Mouse (Mus musculus) cerebral cortex, adult 2 months (tissue): ENCODE measurements around the gene Gpr179.

Source experiments
- WGBS: fragments of 180-500 bp; shearing (Covaris S2); methylation state at CpG from one replicate; pipeline ENCODE4 v1.1.7; 2018; 5-methylcytosine and 5-hydroxymethylcytosine counted together

Gpr179 gene

DNA sequence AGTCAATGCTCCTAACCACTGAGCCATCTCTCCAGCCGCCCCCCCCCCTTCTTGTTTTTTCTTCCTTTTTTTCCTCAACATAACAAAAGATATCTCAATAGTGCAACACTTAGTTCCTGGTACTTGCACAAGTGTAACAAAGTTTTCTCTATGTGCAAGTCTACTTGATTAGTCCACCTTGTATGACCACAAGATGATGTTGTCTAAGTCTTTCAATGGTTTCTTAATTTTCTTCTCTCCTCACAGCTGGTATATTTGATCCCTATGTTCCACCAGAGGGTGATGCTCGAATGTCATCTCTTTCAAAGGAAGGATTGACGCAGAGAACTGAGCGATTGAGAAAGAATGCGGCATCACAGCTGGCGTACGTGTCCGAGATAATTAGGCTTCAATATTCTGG is 30.7 kb downstream of the Gpr179 start:
- WGBS = 93% methylated on average over 8 of the region's 8 CpGs

DNA sequence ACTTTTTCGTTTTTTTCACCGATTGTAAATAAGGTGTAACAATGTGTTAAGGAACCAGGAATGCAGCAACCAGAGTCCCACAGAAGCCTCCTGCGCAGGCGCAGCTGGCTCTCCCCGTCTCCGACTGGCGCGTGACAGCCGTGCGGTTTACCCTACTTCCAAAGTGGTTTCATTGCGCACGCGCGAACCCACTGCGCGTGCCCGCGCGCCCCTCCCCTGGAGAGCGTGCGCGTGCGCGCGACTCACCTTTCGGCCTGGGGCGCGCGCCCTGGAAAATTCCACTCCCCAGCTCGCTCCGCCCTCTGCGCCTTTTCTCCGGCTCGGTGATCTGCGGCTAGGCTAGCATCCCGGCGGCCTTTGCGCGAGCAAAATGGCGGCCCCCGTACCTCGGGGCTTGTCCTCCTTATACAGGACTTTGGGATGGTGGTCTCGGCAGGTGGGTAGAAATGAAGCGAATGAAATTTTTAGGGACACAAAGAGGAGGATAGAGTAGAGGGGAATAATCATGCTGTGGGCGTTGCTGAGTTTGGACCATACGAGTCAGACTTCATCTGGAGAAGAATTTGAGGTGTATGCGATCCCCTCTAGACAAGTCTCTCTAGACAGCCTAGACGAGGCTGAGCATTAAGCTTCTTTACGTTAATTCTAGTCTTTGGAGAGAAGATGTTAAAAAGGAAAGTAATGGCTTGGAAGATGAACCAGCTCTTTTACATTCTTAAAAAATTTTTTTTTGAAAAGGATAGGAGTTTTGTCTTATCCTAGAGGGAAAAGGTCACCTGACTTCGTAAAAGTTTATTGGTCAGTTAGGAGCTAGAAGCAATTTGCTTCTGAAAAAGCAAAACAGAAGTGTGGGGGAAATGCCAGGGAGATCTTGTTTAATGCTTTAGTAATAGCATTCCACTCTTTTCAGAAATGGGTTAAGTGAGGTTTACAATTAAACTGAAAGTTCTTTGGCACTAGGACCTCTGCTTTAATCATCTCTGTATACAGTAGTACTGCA is 36.1 kb downstream of the Gpr179 start, which contains the start of gene Mrpl45:
Gene Mrpl45, plus strand, starts transcription at position 213 of the 1,000 bp plus-strand sequence.
- WGBS = under 1% methylated on average over 50 of the region's 50 CpGs

DNA sequence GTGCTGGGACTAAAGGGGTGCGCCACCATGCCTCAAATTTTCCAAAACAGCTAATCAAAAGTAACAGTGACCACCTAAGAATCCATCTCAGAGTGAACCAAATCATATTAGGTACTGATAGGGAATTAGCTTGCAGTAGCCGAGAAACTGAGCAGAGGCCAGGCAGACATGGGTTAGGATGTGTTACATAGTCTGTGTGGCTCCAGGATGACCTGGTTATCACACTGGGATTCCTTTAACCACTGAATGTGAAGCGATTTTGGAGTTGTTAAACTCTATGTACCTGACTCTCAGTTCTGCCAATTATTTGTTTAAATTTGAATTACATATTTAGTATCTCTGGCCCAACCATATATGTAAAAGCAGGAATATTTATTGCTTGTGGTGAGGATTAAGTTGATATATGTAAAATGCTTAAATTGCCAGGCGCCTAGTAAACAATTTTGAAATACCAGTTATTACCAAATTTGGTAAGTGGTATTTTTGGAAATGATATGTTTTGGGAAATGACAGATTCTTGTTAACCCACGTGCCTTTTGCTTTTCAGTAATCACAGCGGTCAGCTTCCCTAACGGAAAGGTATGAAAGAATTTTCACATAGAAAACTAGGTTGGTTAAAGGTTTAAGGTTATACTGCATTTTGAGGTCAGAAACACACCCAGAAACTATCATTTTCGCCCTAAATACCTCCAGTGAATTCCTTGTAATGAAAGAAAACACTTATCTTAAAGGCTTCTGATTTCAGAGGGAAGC is 37.0 kb downstream of the Gpr179 start:
- 39% methylated on average over 8 of the region's 8 CpGs for WGBS

DNA sequence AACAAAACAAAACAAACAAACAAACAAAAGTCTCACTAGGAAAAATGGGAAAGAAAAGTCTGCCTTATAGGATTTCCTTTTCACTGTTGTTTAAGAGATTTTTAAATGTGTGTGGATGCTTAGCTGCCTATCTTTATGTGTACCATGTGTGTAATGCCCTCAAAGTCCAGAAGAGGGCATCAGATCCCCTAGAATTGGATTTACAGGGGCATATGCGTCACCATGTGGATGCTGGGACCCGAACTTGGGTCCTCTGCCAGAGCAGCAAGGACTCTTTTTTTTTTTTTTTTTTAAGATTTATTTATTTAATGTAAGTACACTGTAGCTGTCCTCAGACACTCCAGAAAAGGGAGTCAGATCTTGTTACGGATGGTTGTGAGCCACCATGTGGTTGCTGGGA is 37.8 kb downstream of the Gpr179 start:
- WGBS = 92% methylated on average over 3 of the region's 3 CpGs

DNA sequence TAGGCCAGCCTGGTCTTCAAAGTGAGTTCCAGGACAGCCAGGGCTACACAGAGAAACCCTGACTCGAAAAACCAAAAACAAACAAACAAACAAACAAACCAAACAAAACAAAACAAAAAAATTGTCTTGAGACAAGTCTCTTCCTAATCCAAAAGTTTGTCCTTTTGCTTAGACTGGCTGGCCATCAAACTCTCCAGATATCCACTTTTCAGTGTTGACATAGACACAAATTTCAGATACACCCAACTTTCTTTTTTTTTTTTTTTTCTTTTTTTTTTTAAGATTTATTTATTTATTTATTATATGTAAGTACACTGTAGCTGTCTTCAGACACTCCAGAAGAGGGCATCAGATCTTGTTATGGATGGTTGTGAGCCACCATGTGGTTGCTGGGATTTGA is 39.0 kb downstream of the Gpr179 start:
- 88% methylated on average over 1 of the region's 1 CpGs for WGBS

DNA sequence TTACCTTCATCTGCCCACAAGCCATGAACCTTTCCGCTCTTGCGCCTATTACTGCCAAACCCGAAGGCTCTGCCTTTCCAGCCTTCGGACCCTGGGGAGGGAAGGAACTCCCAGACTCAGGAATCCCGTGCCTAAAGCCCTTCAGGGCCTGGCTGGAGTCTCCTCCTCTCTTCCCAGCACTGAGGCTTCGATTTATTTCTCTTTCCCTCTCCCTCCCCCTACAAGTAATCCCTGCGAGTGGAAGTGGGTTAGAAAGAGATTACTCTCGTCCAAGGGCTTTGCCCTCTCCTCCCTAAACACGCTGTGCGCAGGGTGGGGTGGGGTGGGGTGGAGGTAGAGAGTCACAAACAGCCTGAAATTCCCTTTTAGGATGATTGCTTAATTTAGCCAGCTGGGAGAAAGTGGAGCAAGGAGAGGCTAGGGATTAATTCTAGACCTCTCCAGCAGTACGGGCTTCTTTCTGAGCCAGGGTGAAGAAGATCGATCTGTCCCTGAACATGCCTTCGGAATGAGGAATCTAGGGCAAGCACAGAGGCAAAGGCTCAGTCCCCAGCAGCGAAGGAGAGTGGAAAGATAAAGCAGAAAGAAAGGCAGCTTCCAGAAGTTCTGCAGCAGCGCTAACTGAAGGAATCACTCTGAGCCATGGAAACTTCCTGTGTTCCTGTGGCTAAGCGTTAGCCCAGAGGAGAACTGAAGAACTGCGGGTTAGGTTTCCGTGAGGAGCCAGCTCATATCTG is 40.8 kb downstream of the Gpr179 start:
- WGBS = 8% methylated on average over 18 of the region's 18 CpGs

DNA sequence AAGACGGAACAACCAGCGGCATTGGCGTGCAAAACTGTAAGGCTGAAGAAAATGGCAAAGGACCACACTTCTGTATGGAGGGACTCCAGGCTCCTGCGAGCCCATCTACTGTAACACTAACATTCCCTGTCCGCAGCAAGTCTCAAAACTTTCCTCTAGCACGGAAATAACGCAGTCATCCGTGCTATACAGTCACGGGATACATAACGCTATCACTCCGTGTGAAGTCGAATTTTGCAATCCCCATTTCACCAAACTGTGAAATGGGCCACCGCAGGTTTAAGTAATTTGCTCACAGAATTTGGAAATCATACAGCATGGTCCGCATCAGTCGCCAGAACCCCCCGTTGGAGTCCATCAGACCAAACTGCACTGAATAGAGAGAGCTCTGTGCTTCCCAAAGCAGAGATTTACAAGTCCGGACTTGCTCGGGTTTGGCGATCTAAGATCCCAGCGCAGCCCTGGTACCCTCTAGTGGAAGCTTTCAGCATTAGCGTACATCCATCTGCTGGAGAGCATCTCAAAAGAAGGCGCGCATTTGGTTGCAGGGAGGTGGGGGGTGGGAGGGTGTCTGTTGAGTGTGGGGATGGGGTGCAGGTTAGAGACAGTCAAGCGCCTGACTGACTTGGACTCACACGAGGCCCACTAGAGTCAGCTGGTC is 41.8 kb downstream of the Gpr179 start:
- WGBS = under 1% methylated on average over 25 of the region's 25 CpGs

DNA sequence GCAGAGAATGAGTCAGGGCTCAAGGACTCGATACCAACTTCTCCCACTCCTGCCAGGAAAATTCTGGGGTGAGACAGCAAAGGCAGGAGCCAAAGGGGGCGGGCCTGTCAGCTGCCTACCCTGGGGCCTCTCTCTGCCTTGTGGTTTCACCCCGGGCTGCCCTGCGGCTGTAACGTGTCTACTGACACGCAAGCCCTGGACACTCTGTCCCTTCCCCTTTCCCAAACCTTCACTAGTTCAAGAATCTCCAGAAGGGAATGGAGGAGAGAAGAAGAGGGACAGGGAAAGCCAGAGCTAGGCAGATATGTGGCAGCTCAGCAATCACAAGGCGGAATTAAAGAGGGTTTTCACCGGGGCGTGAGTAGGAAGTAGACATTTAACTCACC is 42.4 kb downstream of the Gpr179 start:
- 18% methylated on average over 9 of the region's 9 CpGs for WGBS

DNA sequence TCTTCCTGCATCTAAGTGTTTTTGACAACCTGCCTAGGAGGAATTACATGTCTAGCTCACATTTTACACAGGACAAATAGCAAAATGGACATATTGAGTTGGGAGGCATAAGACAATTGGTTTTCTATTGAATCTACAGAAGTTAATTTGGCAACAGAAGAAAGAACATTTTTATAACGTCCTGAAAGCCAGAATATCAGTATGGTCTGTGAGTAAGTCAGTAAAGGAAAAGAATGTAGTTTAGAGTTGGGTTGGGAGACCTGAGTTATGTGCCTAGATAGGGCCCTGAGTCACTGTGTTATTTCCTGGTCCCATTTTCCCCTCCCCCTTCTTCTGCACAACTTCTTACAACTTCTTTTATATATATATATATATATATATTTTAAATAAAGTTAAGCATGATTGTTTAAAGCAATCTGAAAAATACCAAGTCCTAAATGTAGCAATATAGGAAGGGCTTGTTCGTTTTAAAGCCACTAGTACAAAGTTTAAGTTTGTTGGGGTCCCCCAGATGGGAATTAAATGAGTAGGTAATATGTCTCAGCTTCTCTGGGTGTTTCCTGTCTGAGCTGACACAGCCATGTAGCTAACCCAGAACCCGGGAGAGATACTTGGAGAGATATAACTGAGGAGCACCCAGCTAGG is 42.9 kb downstream of the Gpr179 start:
- WGBS = 51% methylated on average over 3 of the region's 3 CpGs

DNA sequence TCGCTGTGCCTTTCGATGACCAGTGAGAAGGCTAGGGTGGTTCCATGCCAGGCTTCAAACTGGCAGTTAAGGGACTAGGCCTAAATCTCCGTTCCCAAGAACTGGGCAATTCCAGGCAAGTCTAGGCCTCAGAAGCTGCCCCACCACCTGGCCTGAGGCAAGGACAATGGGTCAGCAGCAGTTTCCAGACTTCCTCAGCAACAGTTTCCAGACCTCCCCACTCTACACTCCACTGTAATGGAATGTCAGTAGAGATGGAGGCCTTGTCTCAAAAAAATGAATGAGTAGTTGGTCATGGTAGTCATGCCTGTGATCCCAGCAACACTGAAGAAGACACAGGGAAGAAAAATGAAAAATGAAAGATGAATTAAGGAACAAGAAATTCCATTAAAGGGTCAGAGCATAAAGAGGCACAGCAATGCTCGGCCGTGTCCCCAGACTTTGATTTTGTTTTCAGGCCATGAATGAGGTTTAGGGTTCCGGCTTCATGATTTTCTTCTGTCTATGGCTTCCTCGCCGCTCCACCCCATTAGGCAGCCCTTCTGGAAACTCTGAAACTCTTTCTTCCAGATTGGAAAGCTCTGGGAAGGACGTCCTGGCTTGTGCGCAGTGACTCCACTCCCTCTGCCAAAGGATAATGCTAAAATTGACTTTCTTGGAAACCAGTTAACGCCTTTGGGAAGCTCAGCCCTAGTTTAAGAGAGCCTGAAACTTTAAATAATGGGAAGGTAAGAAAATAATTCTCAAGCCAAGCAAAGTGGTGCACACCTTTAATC is 44.4 kb downstream of the Gpr179 start:
- WGBS = 94% methylated on average over 11 of the region's 11 CpGs

DNA sequence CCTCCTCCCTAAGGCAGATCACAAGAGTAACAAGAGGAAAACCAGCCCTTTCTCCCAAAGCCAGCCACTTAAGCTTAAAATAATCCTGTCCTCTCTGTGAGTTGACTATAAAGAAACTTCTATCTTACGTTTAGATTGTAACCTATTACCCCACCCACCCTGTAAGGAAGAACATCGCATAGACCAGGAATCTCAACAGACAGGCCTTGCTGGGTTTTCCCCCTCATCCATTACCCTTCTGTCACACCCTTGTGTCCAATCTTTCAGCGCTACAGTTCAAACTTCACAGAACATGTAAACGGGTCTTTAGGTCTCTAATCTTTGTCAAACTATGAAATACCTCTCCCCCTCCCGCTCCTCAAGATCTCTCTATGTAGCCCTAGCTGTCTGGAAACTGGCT is 47.2 kb downstream of the Gpr179 start:
- WGBS = 90% methylated on average over 5 of the region's 5 CpGs

DNA sequence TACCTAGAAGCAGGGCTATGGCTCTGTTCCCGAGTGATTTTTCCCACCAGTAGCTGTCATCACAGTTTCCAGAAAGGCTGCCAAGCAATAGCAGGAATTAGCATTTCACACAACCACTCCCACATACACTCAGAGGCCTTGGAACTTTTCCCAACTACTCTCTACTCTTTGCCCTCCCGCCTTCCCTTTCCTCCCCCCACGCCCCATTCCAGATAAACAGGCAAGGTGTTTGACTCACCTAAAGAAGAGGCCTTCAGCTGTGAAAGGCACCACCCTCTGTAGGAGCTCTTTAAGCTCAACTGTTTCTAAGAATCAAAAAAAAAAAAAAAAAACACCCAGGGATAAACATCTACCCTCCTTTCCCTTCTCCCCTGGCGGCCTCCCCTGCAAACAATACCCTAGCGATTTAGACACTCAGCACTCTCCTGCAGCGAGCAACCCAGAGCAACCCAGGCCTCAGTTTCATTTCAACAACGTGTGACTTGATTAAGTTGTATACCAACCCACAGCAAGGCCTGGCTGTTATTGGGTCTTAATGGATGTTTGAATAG is 49.6 kb downstream of the Gpr179 start:
- 26% methylated on average over 7 of the region's 7 CpGs for WGBS

DNA sequence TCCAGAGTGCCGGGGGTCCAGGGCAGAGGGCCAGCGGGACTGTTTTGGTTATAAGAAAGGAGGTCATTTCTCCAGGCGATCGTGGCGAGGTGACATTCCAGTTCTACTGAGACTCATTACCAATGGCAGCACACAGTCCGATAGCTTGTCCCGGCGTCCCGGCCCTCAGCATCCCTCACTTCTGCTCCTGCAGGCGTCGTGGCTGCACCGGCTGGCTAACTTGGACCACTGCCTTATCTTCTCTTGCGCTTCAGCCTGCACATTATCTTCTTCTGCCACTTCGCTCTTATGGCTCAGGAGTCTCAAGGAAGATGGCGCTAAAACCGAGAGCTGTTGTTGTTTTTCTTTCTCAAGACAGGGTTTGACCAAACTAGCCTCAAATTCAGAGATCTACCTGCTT is 50.5 kb downstream of the Gpr179 start:
- 77% methylated on average over 16 of the region's 16 CpGs for WGBS

DNA sequence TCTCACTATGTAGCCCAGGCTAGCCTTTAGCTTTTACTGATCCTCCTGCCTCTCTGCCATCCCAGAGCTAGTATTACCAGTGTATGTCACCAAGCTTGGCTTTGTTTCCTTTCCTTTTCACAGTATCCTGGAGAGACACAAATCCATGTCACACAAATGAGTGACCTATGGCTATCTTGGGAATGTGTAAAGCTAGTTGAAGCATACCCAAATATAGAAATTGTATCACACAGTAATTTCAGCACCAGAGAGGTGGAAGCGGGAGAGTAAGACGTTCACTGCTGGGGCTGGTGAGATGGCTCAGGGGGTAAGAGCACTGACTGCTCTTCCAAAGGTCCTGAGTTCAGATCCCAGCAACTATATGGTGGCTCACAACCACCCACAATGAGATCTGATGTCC is 51.9 kb downstream of the Gpr179 start:
- 79% methylated on average over 2 of the region's 2 CpGs for WGBS

DNA sequence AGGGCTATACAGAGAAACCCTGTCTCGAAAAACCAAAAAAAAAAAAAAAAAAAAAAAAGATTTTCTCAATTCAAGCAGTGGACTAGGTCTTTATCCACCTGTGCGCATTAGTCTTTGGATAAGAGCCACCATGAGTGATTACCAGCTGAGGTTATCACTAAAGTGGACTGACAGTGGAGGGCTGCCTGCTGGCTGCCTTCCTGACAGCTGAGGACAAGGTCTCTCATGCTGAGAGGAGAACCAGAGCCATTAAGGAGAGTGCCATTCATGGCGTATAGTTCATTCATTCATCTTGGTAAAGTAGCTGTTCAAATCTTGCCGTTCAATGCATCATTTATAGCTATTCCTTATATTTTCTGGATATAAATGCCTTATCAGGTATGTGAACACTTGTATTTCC is 55.3 kb downstream of the Gpr179 start:
- 95% methylated on average over 3 of the region's 4 CpGs for WGBS

DNA sequence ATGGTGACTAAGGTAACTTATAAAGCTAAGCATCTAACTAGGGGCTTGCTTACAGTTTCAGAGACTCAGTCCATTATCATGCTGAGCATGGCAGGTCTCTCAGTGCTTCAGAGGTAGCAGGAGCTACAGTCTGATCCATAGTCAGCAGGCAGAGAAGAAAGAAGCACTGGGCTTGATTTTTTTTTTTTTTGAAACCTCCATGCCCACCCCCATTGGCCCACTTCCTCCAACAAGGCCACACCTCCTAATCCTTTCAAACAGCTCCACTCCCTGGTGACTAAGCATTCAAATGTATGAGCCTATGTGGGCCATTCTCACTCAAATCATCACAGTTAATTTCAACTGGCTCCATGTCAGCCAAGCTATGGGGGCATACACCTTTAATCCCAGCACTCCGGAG is 59.1 kb downstream of the Gpr179 start:
- 81% methylated on average over 1 of the region's 1 CpGs for WGBS

DNA sequence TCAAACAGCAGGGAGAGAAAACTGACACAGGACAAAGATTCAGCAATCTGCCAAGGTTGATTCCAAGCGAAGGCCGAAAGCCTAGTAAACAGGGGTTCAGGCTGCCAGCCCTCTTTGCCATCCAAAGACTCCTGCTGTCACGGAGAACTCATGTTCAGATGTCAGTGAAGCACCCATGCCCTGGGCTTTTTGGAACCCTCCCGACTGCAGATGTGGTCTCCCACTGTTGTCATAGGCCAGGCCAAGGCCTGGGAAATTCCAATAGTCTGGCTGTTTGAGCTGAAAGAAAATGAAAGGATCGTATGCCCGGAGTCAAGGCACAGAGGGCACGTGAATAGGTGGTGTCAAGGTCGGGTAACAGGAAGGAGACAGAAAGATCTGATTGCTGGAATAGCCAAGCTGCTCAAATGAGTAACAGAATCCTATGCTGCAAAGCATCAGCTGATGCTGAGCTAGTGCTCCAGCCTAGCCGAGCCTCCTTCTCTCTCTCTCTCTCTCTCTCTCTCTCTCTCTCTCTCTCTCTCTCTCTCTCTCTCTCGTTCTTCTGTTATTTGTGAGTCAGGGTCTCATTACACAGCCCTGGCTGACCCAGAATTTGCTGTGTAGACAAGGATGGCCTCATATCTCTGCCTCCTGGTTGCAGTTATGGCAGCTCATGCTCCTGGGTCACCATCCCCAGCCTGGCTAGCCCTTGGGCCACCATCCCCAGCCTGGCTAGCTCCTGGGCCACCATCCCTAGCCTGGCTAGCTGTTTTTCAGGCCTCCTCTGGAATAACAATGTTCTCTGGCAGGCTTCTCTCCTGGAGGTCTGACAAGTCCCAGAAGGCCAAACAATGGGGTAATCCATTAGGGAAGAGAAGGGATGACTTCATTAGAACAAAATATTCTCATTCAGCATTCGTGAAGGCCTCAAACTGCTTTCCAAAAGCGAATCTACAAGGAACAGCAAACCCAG is 62.3 kb downstream of the Gpr179 start:
- 60% methylated on average over 12 of the region's 12 CpGs for WGBS

DNA sequence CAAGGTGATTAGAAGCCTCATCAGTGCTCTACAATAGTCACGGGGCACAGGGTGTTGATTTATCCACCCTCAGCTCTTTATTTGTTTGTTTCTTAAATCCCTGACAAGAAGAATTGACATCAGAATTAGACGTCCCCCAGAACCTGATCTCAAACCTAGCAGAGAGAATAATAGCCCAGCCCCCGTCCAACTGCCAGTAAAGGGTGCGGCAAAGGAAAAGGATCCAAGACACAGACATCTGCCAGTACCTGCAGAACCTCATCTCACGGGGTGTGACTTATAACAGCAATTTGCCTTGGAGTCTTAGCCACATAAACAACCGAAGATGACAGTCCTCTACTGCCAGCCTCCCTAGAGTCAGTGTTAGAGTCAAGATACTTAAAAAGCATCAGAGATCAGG is 64.9 kb downstream of the Gpr179 start:
- WGBS = 69% methylated on average over 6 of the region's 6 CpGs
